Mouse (Mus musculus) CD8-positive naive resting alpha-beta T cell, adult 2 months (primary cell): ENCODE data around the gene Pfdn5.
A peak's percentile ranks its signal among the peaks of the same experiment; 100 is the strongest.
"Not testable (repeated sequence)": the region's sequence is repeated elsewhere in the genome, so short reads cannot be mapped to it uniquely, and the experiment has no call there.

ENCODE experiments used
- DNase-seq, 2 experiments: peaks; one replicate each; pipeline ENCODE4 v3.0.0; 2022; ENCODE audit warnings: low read depth in 2 of 2, low spot score in 2 of 2

The Pfdn5 gene

DNA sequence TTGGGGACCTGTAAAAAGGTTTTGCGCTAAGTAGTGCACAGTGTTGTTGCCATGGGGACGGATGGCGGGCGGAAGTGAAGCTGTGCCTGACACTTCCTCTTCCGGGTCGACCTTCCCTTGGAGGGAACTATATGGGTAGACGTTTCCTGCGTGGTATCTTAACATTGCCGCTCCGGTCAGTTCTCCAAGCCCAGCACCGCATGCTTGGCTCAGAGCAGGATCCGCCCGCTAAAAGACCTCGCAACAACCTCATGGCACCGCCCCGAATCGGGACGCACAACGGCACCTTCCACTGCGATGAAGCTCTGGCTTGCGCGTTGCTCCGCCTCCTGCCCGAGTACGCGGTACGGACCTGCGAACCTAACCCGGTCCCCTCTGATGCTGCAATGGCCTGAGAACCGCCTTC is 5.7 kb downstream of the Pfdn5 start, which contains the start of gene Myg1:
Gene Myg1 (plus strand): TSS at position 100 of the 406 bp plus-strand sequence.
- DNase-seq = peak; percentile 66 to 80

DNA sequence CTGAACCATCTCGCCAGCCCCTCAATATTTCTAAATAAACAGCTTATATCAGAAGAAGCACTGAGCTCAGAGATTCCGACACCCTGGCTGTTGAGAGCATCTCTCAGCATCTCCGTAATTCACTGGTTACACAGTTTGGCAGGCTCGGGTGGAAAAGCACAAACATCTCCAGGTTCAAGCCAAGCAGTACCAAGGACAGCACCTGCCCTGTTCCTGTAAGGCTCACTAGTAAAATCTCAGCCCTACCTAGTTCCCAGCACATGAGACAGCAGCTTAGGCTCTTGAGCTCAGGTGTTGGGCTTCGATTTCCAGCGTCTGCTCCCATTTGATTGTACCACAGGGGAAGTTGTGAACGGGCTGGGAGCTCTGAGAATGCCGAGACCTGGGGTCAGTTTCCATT is 9.3 kb downstream of the Pfdn5 start:
- DNase-seq = no peak

DNA sequence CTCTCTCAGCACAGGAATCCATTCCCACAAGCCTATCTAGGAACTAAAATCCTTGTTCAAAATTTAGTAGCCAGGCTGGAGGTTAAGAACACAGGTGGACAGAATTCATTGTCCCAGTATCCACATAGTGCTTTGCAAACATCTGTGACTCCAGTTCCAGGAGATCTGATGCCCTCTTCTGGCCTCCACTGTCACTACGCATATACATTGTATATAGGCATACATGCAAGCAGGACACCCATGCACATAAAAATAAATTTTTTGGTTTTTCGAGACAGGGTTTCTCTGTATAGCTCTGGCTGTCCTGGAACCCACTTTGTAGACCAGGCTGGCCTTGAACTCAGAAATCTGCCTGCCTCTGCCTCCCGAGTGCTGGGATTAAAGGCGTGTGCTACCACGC is 10.0 kb downstream of the Pfdn5 start:
- not testable (repeated sequence) for DNase-seq

DNA sequence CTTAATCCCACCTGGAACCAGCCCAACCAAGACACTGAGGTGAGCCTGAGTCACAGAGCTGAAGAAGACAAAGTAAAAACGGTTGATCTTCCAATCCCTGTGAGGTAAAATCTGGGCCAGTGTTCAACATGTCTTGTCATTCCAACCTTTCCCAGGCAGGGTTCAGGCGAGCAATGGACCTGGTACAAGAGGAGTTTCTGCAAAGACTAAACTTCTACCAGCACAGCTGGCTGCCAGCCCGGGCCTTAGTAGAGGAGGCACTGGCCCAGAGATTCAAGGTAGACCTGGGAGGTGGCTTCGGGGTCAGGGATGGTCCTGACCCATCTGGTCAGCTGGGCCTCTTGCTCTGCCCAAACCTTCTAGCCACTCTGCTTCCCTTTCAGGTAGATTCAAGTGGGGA is 11.0 kb downstream of the Pfdn5 start:
- no peak for DNase-seq

DNA sequence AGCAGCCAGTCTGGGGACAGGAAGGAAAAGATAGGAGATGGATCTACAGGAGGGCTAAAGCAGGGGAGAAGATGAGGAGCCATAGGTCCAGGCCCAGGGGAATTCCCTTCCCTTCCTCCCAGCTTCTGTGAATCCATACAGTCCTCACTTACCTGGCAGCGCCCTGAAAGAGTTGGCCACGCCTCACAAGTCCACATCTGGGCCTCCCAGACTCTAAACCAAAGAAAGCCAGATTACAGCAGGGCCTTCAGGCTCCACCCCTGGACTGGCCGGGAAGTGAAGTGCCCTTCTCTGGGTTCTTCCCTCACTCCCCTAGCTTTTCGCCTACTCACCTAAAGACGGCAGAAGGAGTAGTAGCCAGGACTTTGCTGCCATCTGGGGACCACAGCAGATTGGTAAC is 13.7 kb downstream of the Pfdn5 start:
- no peak for DNase-seq

DNA sequence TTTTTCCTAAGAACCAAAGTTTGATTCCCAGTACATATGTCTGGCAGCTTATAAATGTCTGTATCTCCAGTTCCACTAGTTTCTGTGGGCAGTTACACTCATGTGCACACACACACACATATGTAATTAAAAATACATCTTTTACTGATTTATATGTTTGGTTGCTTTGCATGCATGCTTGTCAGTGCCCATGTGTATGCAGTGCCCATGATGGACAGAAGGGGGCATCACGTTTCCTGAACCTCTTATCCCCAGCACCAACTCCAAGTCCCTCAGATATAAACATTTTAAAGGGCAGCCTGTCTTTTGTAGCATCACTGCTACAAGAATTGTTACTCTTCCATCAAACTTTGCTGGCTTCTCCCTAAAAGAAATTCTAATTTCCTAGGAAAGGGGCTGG is 15.7 kb downstream of the Pfdn5 start:
- DNase-seq = peak; percentile 53 to 72

DNA sequence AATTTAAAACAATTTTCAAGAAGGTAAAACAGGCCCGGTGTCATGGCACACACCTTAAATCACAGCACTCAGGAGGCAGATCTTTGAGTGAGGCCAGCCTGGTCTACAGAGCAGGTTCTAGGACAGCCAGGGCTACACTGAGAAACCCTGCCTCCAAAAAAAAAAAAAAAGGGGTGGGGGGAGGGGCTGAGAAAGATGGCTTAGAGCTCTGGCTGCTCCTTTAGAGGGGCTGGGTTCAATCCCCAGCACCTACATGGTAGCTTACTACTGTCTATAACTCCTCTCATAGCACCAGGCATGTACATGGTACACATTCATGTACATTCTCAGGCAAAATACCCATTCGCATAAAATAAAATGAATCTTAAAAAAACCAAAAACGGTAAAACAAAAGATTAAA is 18.6 kb downstream of the Pfdn5 start:
- DNase-seq = no peak

DNA sequence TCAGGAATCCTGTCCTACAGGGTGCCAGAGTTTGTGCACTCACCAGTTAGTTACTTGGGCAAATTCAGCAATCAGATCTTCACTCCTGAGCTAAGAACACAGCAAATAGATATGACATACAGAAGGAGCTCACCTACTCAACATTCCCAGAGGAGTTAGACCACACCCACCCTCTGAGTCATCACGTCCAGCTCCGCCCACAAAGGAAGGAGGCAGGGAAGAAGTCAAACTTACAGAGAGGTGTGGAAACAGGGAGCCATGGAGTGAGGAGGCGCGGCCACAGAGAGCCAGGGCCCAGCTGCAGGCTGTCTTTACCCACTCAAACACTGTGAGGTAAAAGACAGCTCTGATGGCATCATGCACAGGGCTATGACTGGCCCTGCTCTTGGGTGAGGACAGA is 20.5 kb downstream of the Pfdn5 start:
- no peak for DNase-seq

DNA sequence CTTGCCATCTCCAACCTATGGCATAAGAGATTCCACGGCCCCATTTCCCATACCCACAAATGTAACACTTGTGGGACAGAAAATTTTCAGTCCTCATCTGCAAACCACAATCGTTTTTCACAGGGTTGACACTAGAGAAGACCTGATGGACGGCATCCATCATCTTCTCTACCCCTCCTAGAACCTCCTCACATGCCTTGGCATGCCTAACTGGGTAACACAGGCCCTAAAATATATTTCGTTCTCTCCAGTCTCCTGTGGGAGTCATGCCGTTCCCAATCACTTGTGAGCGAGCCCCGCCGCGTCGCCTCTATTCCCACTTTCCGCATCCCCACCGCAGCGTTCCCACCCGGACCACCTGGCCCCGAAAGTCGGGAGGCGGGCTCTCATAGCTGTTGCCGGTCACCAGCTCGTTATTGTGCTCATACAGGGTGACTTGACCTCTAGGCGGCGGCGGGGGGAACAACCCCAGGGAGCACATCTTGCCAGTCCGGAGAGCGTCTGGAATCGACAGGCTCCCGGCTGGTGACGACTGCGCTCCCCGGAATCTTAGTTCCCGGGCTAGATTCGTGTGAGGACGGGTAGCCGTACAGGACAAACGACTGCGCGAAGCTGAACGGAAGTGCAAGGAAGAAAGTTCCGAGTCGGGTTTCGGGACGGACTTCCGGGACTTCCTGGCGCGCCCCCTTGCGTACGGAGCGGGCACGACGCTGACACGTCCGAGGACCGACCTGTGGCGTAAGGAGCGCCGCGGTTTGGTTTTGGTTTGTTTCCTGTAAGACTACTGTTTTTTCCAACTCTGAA is 24.4 kb downstream of the Pfdn5 start, which contains the start of gene Aaas:
Gene Aaas (minus strand): TSS at position 634 of the 804 bp plus-strand sequence.
- DNase-seq = peak; percentile 89 to 94

DNA sequence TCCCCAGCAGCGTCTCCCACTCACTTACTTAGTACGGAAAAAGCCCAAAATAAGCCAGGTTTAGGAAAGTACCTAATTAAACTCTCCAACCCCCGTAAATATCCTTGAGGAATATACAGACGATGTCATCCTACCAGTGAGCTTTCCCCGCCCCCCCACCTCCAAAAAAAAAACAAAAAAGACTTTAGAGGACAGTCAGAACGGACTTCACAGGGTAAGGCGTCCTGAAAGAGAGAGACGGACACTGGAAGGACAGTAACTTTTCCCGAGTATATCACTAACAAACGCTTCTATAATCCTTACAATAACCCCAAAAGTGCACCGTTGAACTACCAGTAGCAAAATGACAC is 25.0 kb downstream of the Pfdn5 start:
- no peak for DNase-seq

DNA sequence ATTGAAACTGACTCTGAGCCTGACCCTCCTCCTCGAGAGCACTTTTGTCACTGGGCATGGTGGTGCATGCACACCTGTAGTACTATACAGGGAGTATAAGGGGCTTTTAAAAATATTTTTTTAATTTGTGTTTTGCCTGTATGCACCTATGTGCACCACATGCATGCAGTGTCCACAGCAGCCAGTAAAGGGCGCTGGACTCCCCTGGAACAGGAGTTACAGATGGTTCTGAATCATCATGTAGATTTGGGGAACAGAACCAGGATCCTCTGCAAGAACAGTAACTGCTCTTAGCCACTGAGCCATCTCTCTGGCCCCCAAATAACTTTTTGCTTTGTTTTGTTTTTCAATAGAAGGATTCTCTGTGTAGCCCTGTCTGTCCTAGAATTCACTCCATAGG is 26.3 kb downstream of the Pfdn5 start:
- no peak for DNase-seq

DNA sequence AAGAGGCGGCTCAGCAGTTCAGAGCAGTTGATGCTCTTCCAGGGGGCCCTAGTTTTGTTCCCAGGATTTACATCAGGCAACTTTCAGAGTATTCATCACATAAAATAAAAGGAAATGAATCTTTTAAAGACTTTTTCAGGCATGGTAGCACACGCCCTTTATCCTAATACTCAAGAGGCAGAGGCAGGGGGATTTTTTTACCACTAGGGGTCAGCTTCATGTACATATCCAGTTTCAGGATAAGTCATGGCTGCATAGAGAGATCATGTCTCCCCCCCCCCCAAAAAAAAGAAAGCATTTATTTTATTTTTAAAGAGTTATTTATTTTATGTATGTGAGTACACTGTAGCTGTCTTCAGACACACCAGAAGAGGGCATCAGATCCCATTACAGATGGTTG is 28.1 kb downstream of the Pfdn5 start:
- no peak for DNase-seq

DNA sequence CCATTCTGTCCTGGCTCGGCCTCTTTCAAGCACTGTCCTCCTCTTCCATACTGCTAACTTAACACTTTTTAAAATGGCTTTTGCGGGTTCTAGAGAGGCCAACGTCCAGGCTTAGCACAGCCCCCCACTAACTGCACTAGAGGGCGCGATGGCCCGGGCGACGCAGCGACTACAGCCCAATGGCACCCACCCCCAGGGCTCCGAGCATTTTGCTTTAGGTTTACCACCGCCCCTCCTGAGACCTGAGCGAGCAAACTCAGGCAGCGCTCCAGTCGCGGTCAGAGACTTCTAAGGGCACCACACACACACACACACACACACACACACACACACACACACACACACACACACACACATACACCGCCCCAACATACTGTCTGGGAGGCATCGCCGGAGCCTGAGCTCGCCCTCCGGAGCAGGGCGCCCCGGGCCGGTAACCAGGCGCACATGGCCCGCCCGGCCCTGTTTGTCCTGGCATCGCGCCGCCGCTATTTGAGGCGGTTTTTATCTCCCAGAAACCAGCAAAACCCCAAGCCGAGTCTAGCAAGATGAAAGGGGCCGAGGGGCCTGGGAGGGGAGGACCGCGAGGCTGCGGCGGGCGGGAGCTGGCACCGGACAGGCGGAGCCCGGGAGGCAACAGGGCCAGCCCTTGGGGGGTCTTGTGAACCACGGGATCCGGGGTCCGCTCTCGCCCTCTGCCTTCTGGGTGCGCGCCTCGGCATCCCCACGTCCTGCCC is 29.4 kb downstream of the Pfdn5 start:
- peak; percentile 22 to 32 for DNase-seq

DNA sequence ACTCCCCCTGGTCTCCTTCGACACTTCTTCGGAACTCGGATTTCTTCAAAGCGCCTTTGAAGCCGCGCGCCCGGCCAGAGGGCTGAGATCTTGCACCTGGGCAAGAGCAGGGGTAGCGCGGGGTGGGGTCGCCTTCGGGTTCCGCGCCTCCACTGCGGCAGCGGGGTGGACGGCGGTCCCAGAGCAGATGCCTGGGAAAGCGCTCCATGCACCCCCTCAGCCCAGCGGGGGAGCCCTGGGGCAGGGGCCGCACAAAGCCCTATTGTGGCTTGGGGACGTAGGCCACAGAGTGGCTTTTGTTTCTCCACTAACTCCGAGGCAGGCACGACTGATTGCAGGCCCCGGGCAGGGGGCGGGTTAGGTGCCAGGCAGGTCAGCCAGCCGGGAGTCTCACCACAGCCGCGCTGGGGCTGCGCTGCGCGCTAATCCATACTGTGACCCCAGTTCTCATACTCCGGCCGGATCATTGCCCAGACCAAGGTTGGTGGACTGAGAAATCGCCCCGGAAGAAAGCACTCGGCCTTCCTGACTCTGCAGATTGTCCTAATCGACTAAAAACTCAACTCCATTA is 30.0 kb downstream of the Pfdn5 start:
- no peak for DNase-seq

DNA sequence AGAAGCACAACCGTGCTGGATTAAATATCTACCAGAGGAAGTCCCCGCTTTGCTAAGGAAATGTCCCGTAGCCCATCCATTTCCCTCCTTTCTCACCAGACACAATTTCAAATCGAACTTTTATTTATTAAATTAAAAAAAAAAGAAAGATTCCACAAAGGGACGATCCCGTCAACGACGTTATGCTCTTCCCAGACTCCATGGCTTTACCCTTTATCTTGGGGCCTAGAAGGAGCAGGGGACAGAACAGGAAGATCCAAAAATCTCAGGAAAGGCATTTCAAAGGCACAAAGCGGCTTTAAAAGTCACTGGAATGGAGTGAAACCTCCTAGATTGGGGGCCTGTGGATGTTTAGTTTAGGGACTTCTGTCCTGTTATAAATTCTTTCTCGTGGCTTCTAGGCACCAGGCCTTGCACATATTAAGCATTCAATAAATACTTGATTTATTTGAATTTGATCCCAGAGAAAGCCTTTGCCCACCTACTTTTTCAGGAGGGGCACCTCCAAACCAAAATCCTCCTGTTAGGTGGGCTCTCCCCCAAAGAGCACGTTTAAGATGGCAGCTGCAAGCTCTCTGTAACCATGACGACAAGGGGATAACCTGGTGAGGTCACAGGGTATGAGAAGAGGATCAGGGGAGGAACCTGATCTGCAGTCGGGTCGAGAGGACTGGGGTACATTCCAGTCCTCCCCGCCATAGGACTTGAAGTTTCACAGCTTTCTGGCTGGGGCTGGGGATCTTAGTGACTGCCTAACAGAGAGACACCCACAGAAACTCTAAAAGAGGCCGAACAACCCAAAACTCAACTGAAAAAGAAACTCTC is 30.8 kb downstream of the Pfdn5 start:
- DNase-seq = no peak

DNA sequence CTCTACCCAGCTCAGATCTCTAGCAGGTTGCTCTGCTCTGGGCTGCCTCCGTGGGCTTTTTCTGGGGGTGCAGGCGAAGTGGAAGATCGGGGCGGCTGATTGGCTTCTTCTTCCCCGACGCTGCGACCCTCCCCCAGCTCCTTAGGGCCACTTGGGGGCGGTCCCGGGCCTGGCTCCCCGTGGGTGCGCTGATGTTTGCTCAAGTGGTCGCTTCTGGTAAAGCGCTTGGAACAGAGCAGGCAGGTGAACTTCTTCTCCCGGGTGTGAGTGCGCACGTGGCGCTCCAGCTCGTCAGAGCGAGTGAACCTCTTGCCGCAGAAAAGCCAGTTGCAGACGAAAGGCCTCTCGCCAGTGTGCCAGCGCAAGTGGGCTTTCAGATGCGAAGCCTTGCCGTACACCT is 32.2 kb downstream of the Pfdn5 start:
- DNase-seq = no peak

DNA sequence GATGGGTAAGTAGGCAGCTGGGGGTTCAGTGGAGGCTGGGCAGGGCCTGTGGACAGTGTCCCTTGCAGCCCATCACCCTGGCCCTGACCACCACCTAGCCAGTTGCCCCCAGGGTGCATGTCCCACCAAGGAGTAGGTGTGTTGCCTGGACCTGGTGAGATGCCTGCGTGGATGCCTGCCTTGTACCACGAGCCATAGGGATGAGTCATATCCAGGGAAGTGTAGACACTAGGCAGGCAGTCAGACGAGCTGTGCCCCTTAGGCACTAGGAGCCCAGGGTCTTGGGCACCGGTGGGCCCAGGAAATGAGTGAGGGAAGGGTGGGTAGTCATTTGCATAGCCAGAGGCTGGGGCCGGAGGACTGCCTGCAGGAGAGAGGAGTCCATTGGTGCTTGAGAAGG is 32.9 kb downstream of the Pfdn5 start:
- no peak for DNase-seq

DNA sequence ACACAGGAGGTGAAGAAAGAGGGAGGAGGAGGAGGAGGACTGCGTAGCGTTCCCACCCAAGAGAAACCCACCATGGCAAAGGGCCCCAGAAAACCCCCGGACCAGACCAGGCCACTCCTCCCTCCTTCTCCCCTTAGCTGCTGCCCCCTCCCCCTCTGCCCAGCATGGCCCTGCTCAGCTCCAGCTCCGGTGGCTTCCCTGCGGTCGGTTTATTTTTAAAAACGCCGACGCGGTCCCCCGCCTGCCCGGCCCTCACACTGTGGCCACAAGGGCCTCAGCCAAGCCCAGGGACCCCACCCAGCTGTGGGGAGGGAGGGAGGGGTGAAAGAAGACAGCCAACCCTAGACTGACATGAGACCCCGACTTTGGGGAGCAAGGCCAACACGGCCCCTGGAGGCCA is 36.7 kb downstream of the Pfdn5 start:
- DNase-seq = no peak

DNA sequence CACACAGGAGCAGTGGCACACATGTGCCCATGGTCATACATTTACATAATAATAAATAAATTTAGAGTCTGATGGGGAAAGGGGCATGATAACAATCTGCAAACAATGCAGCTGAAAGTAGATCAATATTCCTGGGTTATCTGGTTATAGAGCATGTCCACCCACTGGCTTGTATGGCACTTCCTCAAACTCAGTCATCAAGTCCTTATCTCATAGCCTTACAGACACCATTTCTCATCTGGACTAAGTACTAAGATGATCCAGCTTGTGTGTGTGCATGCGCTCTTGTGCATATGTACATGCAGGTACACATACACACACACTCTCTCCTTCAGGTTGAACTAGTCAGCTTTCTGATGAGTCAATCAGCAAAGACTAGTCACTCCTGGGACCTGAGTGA is 38.8 kb downstream of the Pfdn5 start:
- DNase-seq = no peak

DNA sequence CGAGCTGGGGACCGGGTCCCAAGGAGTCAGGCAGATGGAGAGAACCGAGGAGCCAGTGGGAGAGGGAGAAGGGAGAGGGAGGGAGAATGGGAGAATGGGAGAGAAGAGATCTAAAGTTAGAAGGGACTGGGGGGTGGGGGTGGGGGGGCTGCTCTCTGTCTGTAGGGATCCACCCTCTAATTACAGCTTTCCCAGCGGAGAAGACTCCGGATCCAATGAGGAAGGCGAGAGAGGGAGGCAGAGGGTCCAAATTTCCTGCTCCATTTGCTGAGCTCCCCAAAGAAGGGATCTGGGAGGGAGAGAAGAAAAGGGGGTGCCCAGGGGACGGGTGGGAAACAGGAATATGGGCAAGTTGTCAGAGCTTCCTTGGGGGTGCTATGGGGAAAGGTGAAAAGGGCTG is 40.3 kb downstream of the Pfdn5 start:
- no peak for DNase-seq

DNA sequence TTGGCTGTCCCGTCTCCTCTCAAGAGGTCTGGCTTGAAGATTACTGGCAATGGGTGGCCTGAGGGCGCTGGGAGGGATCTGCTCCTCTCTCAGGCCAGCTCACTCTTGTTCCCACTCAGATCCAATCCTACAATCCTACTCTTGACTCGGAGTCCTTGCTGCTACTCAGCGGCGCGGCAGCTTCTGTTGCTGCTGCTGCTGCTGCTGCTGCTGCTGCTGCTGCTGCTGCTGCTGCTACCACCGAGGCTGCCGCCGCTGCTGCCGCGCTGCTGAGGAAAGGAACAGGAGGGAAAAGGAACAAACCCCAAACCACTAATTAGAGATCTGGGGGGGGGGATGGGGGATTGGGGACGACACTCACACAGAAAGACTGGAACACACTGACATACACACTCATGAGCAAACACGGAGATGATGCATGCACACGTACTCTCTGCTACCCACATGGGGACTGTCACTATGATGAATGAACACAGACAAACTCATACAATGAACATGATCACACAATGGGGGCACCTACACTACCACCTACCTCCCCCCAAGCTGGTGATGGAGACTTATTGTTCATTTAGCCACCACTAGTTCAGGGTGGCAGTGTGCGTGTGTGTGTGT is 40.9 kb downstream of the Pfdn5 start, which contains the start of gene Sp7:
Gene Sp7 (minus strand): TSS at position 450 of the 612 bp plus-strand sequence.
- DNase-seq = no peak
